Mouse (Mus musculus): Measurements from ENCODE around the gene H2bfm. TPM values are rescaled to one million over a fixed set of nuclear protein-coding genes. Genes with fewer than 3 reads are reported as not detected.

Gene H2bfm
- polyA plus RNA-seq, 1 experiment from 2014 or later, result not detected

- WGBS, result 41% methylated on average over 15 of the region's 15 CpGs
- Histone ChIP-seq H3K4me3 (ENCODE audit: low read length) (peak within 1 kb of the TSS; percentile 37), H3K4me1 (ENCODE audit: control insufficient read depth, insufficient read depth, low read length) (no peaks in the 10 kb centered on the region), H3K36me3 (ENCODE audit: control insufficient read depth, insufficient read depth, low read length) (no peaks in the 10 kb centered on the region), H3K9ac (ENCODE audit: low read depth, low read length) (peak within 1 kb of the TSS; percentile 42; the same call in 1 of the 2 replicates), H3K9me3 (ENCODE audit: control insufficient read depth, low read length) (no peaks in the 10 kb centered on the region), H3K4me2 (replicated peaks; ENCODE audit: low read depth, low read length) (peak within 1 kb of the TSS; percentile 47), H3K27ac (ENCODE audit: low read depth, low read length) (no peak within 1 kb of the TSS), H3K27me3 (ENCODE audit: control insufficient read depth, insufficient read depth, low read length) (no peaks in the 10 kb centered on the region)
- ATAC-seq (ENCODE audit: low FRiP score, low TSS enrichment), result peak; percentile 100
Measured at GRCm38 (mm10) chrX:136976424-136977084, 49.4 kb downstream of the H2bfm start, which contains the start of the genes Tmsb15l and Tmsb15b1. Tmsb15l (minus strand) TSS chrX:136976869. Tmsb15b1 (minus strand) TSS chrX:136976874.

Other genes with a start within 250 kb of the H2bfm start
- 9.5 and 11.3 TPM in 2 replicates for gene Tceal1, start 219.3 kb upstream of the H2bfm start, polyA plus RNA-seq (2014; fragmentation: Nextera tagmentation; extraction: Ambion mirVana)
- gene Morf4l2, start 183.6 kb upstream of the H2bfm start, polyA plus RNA-seq (2014; fragmentation: Nextera tagmentation; extraction: Ambion mirVana), result 479 and 609 TPM in 2 replicates
- gene Glra4, start 147.2 kb upstream of the H2bfm start, polyA plus RNA-seq (2014; fragmentation: Nextera tagmentation; extraction: Ambion mirVana), result 0.13 and 0.19 TPM in 2 replicates
- gene Plp1, start 104.7 kb upstream of the H2bfm start, polyA plus RNA-seq (2014; fragmentation: Nextera tagmentation; extraction: Ambion mirVana), result 2.4 and 3.6 TPM in 2 replicates
- 0.12 TPM in 1 of 2 replicates, not detected in the other for gene Rab9b, start 58.6 kb upstream of the H2bfm start, polyA plus RNA-seq (2014; fragmentation: Nextera tagmentation; extraction: Ambion mirVana)
- gene Tmsb15b2, start 48.2 kb downstream of the H2bfm start, polyA plus RNA-seq (2014; fragmentation: Nextera tagmentation; extraction: Ambion mirVana), result 47.0 and 78.3 TPM in 2 replicates
- gene Tmsb15l, start 49.5 kb downstream of the H2bfm start, polyA plus RNA-seq (2014; fragmentation: Nextera tagmentation; extraction: Ambion mirVana), result 4.5 and 4.9 TPM in 2 replicates
- 24.1 and 40.1 TPM in 2 replicates for gene Tmsb15b1, start 49.5 kb downstream of the H2bfm start, polyA plus RNA-seq (2014; fragmentation: Nextera tagmentation; extraction: Ambion mirVana)
- 21.7 and 31.1 TPM in 2 replicates for gene Zcchc18, start 65.8 kb downstream of the H2bfm start, polyA plus RNA-seq (2014; fragmentation: Nextera tagmentation; extraction: Ambion mirVana)
- 10.7 and 14.0 TPM in 2 replicates for gene Slc25a53, start 111.0 kb downstream of the H2bfm start, polyA plus RNA-seq (2014; fragmentation: Nextera tagmentation; extraction: Ambion mirVana)
- gene Fam199x, start 122.3 kb downstream of the H2bfm start, polyA plus RNA-seq (2014; fragmentation: Nextera tagmentation; extraction: Ambion mirVana), result 11.1 and 16.8 TPM in 2 replicates
- not detected in 2 replicates for gene Esx1, start 194.8 kb downstream of the H2bfm start, polyA plus RNA-seq (2014; fragmentation: Nextera tagmentation; extraction: Ambion mirVana)